Mouse (Mus musculus) layer of hippocampus, adult 9-10 months (tissue): ENCODE data around the gene Gramd1b.
"Not testable (repeated sequence)": the region's sequence is repeated elsewhere in the genome, so short reads cannot be mapped to it uniquely, and the experiment has no call there.

Experiments used
- DNase-seq: peaks from one replicate; pipeline ENCODE4 v3.0.0; 2022; ENCODE audit warnings: low spot score

Gramd1b gene

DNA sequence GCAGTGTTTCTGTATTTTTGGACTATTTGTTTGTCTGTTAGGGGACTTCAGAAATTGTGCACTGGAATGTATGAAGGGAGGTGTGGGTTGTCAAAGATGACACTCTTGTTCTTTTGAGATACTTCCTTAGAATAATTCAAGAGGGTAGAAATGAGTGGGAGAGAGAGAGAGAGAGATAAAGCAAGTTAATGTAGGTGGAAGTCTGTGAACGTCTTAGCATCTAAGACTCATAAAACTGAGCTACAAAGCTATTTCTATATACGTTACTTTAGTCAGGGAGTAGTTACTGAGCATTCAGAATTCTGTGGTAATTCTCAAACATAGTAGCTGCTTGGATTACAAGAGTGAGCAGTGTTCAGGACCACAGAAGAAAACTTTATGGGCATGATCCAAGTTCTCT is 19.2 kb downstream of the Gramd1b start:
- DNase-seq = no peak

DNA sequence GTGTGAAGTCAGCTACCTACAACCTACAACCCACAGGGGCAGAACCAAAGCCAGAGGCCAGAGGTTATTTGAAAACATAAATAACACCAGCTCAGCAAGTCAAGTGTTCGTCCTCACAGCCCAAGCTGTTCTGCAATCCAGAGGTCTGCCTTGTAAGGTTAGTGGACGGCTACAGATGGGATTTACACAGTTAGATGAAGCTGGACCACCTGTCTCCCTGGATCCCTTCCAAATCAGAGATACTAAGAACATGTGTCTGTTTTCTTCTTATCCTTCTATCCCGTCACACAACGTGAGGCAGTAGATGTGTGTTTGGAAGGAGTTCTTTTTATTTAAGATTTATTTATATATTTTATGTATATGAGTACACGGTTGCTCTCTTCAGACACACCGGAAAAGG is 21.7 kb downstream of the Gramd1b start:
- DNase-seq = no peak

DNA sequence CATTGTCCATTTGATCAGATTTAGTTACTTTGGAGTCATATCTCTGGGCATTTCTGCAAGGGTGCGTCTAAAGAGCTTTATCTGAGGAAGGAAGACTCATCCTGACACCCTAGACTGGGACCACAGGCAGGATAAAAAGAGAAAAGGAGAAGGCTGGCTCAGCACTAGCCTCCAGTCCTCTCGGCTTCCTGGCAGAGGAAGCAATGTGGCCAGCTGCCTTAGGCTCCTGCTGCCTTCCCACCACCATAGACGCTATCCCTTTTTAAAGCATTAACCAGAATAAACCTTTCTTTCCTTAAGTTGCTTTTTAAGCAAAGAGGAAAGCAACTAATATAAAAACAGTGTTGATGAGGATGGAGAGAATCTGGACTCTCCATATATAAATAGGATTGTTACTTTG is 24.6 kb downstream of the Gramd1b start:
- DNase-seq = no peak

DNA sequence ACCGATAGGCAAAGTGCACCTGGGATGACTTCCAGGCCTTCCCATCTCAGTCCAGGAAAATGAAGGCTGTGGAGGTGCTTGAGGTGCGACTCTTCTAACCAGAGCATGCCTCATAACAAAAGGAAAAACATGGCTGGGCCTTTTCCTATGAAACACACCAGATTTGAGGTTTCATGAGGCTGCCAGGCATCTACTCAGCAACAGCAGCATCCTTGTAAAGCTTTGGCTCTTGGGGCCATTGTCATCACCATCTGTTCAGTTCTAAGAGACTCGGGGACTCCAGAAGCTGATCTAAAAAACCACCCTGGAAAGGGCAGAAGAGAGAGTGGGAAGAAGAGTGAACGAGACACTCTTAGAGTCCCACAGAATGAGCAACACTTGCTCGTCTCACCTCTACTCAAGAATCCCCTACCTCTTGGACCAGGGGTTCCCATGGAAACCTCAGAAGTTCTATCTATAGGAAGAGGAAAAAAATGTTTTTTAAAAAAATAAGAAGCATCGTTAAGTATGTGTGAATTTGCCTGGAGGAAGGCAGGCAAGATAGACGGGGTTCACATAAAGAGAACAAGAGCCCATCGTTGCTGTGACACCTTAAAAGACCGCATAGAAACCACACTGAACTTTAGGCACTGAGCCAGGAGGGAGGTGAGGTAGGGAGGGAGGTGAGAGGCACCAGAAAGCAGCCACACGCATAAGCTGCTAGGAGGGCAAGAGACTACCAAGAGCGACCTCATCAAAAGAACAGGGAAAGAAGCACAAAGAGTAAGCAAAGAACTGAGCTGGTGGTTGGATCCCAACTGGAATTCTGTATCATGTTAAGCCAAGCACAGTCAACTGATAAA is 25.5 kb downstream of the Gramd1b start:
- DNase-seq = no peak

DNA sequence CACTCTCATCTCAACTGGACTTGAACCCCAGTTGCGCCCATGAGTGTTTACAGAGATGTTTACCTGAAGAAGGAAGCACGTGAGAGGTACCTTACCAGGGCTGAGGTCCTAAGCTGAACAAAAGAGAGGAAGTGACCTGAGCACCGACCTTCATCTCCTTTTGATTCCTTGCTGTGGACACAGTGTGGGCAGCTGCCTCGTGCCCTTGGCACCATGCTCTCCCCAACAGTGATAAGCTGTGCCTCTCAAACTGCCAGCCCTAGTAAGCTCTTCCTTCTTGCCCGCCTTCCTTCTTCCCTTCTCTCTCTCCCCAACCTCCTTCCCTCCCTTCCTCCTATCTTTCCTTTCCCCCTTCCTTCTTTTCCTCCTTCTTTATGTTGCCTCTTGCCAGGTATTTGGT is 26.3 kb downstream of the Gramd1b start:
- DNase-seq = no peak

DNA sequence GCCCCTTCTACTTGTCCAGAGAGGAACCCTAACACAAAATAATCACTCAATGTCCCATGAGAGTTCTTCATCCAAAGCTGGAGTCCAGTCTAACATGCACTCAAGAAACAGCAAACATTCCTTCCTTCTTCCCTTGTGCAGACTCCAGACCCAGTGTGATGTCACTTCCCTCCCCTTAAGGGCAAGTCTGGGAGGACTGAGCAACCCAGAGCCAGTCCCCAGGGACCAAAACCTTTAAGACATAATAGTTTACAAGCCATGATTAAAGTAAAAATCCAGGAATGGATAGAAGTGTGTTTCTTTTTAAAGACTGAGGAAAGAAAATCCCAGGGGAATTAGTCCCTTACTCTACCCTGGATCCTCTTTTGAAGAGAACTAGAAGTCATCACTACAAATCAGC is 30.5 kb downstream of the Gramd1b start:
- DNase-seq = no peak

DNA sequence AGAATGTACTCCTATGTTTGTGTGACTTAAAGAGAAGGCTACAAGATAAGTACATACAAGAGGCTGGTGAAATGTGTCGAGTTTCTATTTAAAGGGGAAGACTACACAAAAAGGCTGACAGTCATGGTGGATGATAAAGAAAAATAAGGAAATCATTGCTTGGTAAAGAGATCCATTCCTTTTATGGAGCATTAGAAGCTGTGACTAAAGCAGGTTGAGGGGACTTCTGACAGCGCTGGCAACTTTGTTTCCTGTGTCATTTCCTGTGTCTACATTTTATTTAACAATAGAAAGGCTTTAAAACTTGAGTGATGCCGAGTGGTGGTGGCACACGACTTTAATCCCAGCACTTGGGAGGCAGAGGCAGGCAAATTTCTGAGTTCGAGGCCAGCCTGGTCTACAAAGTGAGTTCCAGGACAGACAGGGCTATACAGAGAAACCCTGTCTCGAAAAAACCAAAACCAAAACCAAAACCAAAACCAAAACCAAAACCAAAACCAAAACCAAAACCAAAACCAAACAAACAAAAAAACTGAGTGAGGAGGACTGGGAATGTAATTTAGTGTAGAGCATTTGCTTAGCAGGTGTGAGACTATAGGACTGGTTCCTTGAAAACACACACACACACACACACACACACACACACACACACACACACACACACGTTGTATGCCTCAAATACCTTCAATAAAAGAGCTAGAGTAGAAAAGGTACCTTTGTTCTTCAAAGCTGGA is 48.7 kb downstream of the Gramd1b start:
- DNase-seq = not testable (repeated sequence)

DNA sequence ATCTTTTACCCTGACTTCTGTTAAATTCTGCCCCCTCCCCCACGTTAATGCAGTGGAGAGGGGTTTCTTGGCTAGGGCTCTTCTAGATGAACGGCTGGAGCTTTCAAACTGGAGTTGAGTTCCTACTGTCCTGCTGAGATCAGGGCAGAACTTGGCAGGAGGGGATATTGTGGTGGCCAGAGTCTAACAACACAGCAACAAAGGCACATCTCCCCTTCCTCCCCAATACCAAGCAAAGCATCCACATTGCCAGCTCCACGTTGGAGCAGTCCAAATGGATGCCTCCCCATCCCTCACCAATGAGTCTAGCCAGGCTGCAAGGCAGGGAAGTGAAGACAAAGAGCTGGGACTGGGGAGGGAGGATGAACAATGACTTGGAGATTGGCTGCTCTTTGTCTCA is 49.9 kb downstream of the Gramd1b start:
- no peak for DNase-seq

DNA sequence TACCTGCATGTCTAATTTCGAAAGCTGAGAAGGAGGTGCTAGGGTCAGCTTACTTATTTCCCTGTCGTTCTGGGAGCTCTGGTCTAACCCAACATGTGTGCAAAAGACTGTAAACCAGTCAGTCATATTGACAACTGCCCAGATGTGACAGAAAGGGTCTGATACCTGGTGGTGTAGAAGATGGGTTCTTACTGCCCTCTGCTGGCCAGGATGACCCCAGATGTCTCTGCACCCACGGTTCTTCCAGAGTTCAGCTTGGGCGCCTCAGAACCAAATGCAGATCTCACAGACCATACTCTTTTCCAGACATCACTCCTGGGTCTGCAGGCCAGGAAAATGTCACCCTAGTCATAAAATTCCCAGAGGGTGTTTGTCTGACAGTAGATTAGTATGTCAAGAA is 51.9 kb downstream of the Gramd1b start:
- DNase-seq = no peak

DNA sequence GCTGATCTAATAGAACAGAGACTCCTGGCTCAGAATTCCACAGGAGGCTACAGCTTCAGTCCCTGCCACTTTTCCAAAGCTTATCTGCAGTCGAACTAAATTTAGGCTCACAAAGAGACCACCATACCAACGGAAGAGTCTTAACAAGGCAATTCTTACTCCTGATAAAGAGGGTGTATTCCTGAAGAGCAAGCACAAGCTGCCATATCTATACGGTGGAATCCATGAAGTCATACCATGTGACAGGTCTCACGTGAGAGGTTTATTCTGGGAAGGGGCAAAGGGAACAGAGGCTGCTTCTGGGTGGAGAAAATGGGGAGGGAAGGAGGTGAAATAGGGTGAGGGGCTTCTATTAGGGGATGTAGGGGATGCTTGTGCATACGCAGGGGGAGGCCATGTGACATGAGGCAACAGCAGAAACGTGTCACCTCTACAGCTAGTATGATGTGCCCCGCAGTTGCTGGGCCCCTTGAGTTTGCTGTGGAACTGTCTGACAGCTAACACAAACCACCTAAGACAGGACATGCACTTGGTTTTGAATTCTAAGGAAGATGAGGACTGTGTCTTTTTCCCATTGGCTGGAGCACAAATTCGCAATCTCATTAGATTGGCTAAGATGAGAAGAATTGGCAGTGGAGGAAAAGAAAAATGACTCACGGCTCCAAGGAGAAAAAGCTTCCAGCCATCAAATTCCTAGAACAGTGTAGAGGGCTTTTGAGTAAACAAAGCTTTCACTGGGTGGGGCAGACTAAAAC is 52.9 kb downstream of the Gramd1b start:
- DNase-seq = no peak

DNA sequence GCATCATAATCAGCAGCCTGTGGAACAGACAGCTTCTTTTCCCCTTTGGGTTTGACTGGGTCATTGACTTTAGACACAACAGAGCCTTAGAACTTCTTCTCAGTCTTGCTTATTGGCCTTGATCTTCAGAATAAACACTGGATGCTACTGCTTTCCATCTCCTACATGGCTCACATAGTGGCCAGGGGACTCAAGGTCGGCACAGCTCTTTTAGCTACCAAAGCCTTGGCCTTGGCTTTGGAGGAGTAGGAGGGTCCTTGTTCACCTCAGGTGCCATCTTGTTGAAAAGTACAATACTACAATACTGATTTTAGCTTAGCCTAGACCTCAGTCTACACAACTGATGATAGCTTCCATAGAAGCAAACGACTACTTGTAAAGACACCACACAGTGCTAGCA is 53.6 kb downstream of the Gramd1b start:
- DNase-seq = no peak

DNA sequence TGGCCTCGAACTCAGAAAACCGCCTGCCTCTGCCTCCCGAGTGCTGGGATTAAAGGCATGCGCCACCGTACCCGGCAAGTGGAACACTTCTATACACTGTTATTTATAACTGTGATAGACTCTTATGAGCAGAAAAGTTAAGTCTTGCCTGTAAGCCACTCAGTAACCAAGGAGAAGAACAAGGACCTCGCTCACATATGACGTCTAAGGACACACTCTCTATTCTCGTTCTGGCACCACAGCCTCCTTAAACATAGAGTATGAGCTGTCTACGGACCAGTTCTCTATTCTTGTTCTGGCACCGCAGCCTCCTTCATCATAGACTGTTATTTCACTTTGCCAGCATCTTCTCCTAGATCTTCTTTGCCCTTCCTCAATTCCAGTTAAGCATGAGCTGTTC is 55.1 kb downstream of the Gramd1b start:
- no peak for DNase-seq

DNA sequence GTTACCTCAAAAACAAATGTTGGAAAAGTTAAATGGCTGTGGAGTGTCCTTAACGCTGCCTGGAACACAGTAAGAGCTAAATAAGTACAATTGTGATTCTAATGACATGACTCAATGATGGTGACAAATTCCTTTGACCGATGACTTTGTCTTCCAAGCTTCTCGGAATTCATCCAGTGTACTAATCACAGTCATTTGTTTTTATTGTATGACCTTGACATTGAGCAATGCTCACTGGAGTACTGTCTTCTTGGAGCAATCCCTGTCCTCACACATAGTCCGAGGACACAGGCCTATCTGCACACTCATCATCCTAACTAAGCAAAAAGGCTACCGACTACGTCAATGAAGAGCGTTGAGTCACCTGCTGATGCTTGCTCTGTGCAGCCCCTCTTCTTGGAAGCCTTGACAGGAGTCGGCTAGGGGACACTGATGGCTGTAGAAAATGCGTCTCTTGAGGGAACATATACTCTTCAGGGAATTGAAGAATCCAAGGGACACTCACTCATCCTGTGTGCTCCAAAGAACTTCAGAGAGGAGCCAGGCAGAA is 58.1 kb downstream of the Gramd1b start:
- DNase-seq = no peak

DNA sequence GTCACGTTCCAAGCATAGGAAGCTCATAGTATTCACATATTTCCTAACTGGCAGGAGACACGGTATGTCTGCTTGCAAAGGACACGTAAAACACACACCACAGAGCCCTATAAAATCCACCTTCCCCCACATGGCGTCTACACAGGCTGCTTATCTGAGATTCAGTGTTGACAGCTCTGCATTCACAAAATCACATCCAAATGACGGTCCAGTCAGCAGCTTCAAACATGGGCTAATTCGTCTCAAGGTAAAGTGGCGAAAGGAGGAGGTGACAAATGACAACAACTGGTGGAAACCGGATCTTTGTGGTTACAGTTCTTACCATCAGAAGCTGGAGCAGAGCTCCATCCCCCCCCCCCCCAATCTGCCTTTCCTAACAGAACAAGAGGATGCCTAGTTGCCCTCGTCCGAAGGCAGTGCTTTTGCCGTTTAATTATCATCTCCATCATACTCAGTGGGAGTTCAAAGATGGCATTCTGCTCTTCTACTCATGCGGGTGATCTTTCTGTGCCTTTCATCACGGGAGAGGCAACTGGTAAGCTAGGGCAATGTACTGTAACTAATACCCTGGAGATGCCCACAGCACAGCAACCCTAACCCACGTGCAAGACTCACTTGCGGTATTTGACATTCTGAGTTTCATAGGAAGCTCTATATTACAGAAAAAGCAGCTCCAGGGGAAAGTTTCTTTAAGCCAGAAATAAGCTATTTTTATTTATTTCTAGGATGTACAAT is 61.6 kb downstream of the Gramd1b start:
- DNase-seq = no peak

DNA sequence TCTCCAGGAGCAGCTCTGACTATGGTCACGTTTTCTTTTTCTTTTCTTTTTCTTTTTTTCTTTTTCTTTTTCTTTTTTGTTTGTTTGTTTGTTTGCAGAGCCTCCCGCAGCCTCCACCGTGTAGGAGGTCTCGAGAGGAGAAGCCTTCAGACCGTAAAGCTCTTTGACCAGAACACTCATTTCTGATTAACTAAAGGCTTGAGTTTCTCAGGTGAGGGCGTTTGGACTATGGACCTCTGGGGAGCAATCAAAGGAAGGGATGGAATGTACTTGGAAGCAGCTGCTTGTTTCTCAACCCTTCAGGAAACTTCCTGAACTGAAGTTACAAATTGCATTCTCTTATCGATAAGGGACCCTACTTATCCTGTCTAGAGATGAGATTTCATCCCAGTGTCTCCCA is 64.4 kb downstream of the Gramd1b start:
- DNase-seq = no peak

DNA sequence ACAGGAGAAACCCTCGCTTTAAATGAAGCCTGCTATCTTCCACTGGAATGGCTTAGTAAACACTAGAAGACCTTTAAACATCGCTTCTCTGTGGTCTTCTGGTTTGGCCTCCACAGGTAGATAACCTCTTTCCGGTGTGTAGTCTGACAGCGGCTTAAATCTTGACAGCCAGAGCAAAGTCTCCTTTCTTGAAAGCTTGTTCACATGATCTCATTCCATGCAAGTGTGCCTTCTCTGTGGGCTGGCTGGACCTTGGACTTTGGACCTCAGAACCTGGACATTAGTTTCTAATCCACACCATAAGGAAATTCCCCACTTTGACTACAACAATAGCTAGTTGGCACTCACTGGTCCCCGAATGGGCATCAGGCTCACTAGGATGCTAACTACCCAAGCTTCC is 65.6 kb downstream of the Gramd1b start:
- DNase-seq = no peak

DNA sequence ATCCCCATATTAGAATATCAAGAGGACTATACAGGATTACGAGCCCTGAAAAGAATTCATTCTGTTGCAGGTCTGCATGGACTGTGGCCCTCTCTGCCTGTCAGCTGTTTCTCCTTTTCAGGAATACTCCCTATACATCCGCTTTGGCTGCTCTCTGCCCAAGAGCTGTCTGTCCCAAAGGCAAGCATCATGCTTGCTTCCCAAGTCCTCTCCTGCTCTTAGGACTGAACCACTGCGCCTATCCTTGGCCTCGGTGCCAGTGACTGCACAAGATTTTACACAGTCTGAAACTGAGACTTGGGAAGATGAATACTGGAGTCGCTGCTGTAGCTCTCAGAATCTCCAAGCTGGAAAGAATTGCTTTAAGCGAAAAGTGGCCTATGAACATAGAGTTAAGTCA is 68.8 kb downstream of the Gramd1b start:
- no peak for DNase-seq

DNA sequence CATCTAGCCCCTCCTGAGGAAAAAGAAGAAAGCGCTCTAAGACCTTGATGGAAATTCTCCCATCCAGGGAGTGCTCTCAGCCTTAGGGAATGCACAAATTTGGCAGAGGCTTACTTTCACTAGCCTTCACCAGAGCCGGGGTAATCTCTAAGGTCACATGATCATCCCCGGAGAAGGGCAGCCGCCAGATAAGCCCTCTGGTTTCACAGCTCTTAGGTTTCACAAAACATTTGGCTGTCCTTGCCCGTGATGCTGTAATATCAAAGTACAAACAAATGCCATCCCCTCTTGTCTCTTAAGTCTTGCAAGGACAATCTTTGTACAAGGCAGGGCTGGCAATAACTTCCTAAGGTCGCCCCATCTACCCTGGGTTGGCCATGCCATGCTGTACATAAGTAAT is 70.4 kb downstream of the Gramd1b start:
- DNase-seq = no peak

DNA sequence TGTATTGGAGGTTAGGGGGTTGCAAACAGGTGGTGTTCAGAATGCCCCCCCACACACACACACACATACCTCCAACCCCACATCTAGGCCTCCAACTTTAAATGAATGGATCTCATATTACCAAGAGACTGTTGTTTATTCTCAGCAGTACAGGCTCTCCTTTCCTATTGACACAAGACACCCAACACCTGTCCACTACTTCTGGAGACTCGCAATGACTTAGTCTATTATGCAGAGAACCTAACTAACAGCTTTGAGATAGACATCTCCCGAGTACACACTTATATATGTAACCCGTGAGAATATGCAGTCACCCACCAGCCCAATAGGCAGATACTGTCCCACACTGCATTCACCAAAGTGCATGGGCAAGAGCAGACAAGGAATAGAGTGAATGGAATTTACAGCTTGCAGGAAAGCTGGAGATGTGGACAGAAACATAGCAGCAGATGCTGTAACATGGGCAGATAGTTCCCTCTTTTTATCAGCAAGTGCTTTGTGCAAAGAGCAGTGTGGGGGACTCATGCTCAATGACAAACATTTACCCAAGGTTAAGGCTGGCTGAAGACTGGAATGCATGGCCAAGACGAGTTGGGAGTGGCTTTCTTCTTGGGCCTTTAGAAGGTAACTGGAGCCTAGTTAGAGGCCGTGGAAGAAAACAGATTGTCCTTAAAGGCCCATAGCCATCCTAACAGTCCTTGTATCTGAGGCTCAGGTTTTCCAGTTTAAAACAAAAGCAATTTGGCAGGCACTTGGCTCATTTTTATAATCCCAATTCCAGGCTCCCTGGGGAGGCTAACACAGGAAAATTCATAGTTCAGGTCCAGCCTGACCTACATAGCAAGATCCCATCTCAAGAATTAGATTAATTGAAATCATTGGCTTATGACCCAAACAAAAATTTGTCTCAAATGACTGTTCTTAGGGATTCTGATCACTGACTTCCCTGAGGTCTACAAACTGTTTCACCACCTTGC is 71.6 kb downstream of the Gramd1b start:
- no peak for DNase-seq

DNA sequence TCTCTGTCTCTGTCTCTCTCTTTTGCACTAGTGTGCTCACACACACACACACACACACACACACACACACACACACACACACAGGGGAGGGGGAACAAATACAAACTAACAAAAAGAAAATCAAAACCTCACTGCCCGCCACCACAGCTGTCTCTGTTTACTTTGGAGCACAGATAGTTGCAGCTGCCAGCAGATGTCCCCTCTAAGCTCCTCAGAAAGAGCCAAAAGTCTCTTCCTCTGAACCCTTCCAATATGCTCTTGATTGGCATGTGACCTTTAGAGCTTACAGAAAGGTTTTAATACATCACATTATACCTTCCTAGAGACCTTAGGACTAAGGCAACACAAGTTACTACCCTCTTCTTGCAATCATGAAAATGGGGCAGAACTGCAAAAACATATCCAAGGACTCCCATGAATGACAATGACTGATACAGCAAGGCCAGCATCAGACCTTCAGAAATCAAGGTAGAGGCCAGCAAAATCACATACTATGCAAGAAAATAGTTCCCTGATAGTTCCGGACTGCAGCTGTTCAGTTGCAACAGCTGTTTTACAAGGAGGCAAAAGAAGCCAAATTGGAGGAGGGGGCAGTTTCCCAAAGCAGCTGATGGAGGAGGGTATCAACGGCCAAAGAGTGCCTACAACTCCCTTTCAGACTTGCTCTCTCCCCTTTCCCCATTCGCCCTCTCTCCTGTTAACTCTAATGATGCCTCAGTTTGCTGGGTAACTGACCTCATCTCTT is 72.5 kb downstream of the Gramd1b start:
- DNase-seq = no peak
